Mouse (Mus musculus) brain, embryonic 14.5 days (tissue): ENCODE results near the gene Cog7. TPM values are rescaled to one million over a fixed set of nuclear protein-coding genes. Genes with fewer than 3 reads are reported as not detected.

Experiments used
- DNase-seq: peaks from one replicate; pipeline ENCODE4 v3.0.0-alpha.2; 2011; ENCODE audit warnings: low read depth
- CTCF ChIP-seq: fragments of 200-500 bp; IDR thresholded peaks from 2 replicates; pipeline ENCODE4 v1.5.1; 2012; ENCODE audit warnings: inconsistent platforms, mild to moderate bottlenecking, moderate library complexity, borderline replicate concordance; ENCODE audit not compliant: insufficient read depth, insufficient read length; ENCODE audit errors: extremely low read depth
- POLR2A ChIP-seq: fragments of 200-500 bp; IDR thresholded peaks from 2 replicates; pipeline ENCODE4 v1.6.1; 2012; ENCODE audit warnings: mild to moderate bottlenecking, inconsistent platforms, borderline replicate concordance; ENCODE audit not compliant: poor library complexity, insufficient read depth, insufficient read length, severe bottlenecking; ENCODE audit errors: extremely low read depth
- polyA plus RNA-seq: library from polyadenylated mRNA; depleted of rRNA; stranded (reverse); fragments of >200 nt; gene quantifications from 2 replicates; pipeline ENCODE4 v1.2.3, GENCODE M21; 2012; rRNA removed

Gene Cog7
- polyA plus RNA-seq, 1 experiment: 18.3 TPM

GRCm38 (mm10) chr7:121858939-121859338 is 122.6 kb downstream of the Cog7 start:
- DNase-seq: no peak
- TF ChIP-seq POLR2A (no peak), CTCF (no peak)

GRCm38 (mm10) chr7:121857177-121857884 is 124.2 kb downstream of the Cog7 start:
- TF ChIP-seq CTCF: no peak
- no peak for TF ChIP-seq POLR2A
- DNase-seq: no peak

- TF ChIP-seq CTCF (no peak), POLR2A (no peak)
These were observed 132.9 kb downstream of the Cog7 start for GRCm38 (mm10) chr7:121848537-121849168.

GRCm38 (mm10) chr7:121845964-121846363 is 135.5 kb downstream of the Cog7 start:
- TF ChIP-seq CTCF (no peak), POLR2A (no peak)
- DNase-seq: no peak

More at GRCm38 (mm10) chr7:121848537-121849168, 132.9 kb downstream of the Cog7 start:
- no peak for DNase-seq

- no peak for DNase-seq
- TF ChIP-seq POLR2A: no peak
- TF ChIP-seq CTCF: no peak
These were observed 139.3 kb downstream of the Cog7 start for GRCm38 (mm10) chr7:121842234-121842633.

- TF ChIP-seq CTCF: no peak
- TF ChIP-seq POLR2A: no peak
- DNase-seq: peak; percentile 14
These were observed 140.7 kb downstream of the Cog7 start for GRCm38 (mm10) chr7:121840810-121841209.

- TF ChIP-seq POLR2A (no peak), CTCF (no peak)
- DNase-seq: no peak
These were observed 144.7 kb downstream of the Cog7 start for GRCm38 (mm10) chr7:121836827-121837226.

GRCm38 (mm10) chr7:121835392-121835791 is 146.1 kb downstream of the Cog7 start:
- DNase-seq: no peak
- TF ChIP-seq POLR2A (no peak), CTCF (peak; percentile 20; the same call in 1 of the 2 replicates)

Other genes starting within 250 kb of the Cog7 start
- 0.04 TPM in 1 of 2 replicates, not detected in the other for gene Scnn1g, start 247.2 kb downstream of the Cog7 start, polyA plus RNA-seq
- gene Scnn1b, start 116.7 kb downstream of the Cog7 start, polyA plus RNA-seq: 0.15 and 0.19 TPM in 2 replicates
- gene Gga2, start 39.5 kb upstream of the Cog7 start, polyA plus RNA-seq: 83.7 and 101 TPM in 2 replicates
- 77.7 and 89.6 TPM in 2 replicates for gene Ubfd1, start 85.5 kb upstream of the Cog7 start, polyA plus RNA-seq
- 9.8 and 11.0 TPM in 2 replicates for gene Ears2, start 85.6 kb upstream of the Cog7 start, polyA plus RNA-seq
- 127 and 146 TPM in 2 replicates for gene Ndufab1, start 120.2 kb upstream of the Cog7 start, polyA plus RNA-seq
- 4.7 and 7.4 TPM in 2 replicates for gene Palb2, start 151.3 kb upstream of the Cog7 start, polyA plus RNA-seq
- gene Dctn5, start 151.3 kb upstream of the Cog7 start, polyA plus RNA-seq: 128 and 138 TPM in 2 replicates
- gene Plk1, start 177.7 kb upstream of the Cog7 start, polyA plus RNA-seq: 28.6 and 40.6 TPM in 2 replicates
- gene Ern2, start 204.5 kb upstream of the Cog7 start, polyA plus RNA-seq: 1.8 and 1.9 TPM in 2 replicates
- 1.5 and 1.9 TPM in 2 replicates for gene Chp2, start 237.8 kb upstream of the Cog7 start, polyA plus RNA-seq